Mouse (Mus musculus): ENCODE measurements around the gene Gm11492.
A peak's percentile ranks its signal among the peaks of the same experiment; 100 is the strongest.

The Gm11492 gene

DNA sequence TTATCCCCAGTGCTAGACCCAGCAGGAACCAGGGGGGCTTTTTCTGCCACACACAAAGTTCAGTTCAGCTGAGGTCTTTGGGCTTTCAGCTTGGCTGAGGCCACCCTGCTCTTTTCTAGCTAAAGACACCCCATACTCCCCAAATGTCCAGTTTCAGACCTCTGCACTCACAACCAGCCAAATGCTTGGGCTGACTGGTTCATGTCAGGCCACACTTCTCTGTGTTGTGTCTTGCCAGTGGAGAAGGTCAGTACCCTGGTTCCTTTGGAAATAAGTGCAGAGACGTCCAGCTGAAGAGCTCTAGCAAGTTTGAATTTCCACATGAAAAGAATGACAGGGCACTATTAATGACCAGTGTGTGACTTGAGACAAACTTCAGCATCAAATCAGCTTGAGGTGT, 13.3 kb downstream of the Gm11492 start:
- DNase-seq: no peak

DNA sequence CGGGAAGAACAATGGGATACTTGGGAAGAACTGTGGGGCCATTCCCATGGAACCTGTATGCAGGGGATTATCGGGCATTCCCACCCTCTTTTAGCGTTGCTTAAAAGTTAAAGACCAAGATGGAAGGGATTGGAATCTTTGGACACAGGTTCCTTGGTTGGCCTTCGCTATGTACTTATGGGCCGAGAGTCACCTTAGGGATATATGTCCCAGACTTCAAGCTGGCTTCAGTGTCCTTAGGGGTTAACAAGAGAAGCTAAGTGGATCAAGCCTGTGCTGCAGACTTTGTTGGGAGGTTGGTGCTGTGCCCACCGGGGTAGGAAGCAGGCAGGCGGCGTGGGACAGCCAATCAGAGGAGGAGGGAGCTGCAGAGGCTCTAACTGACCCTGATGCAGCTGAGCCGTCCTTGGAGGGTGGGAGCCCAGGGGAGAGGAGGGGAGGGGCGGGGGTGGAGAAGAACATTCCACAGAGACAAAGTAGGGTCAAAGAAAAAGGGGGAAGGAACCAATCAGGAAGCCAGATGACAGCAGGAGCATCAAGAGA, 14.2 kb downstream of the Gm11492 start:
- peak; percentile 70 for DNase-seq

GRCm38 (mm10) chr11:87581161-87581865, 14.9 kb downstream of the Gm11492 start:
- no peak for DNase-seq

GRCm38 (mm10) chr11:87581933-87582710, 15.7 kb downstream of the Gm11492 start:
- no peak for DNase-seq

DNA sequence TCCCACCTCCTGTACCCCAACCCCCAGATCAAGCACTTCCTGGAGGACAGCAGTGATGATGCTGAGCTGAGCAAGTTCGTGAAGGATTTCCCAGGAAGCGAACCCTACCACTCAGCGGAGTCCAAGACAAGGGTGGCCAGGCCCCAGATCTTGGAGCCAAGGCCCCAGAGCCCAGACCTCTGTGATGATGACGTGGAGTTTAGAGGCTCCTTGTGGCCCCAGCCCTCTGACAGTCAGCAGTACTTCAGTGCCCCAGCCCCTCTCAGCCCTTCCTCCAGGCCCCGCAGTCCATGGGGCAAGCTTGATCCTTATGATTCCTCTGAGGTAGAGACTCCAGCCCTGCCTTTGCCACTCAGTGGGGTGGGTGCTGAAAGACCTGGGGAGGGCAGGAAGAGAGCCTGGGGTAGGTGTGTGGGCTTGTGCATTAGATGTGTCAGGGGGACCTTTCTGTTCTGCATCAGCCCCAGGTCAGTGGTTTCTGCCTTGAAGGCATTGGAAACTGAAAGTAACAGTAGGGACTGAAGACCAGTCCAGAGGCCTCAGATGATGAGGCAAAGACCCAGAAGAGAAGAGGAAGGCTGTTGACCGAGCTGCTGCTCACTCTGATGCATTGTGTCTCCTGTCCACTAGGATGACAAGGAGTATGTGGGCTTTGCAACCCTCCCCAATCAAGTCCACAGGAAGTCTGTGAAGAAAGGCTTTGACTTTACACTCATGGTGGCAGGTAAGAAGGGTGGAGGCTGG, 17.0 kb downstream of the Gm11492 start:
- DNase-seq: no peak

DNA sequence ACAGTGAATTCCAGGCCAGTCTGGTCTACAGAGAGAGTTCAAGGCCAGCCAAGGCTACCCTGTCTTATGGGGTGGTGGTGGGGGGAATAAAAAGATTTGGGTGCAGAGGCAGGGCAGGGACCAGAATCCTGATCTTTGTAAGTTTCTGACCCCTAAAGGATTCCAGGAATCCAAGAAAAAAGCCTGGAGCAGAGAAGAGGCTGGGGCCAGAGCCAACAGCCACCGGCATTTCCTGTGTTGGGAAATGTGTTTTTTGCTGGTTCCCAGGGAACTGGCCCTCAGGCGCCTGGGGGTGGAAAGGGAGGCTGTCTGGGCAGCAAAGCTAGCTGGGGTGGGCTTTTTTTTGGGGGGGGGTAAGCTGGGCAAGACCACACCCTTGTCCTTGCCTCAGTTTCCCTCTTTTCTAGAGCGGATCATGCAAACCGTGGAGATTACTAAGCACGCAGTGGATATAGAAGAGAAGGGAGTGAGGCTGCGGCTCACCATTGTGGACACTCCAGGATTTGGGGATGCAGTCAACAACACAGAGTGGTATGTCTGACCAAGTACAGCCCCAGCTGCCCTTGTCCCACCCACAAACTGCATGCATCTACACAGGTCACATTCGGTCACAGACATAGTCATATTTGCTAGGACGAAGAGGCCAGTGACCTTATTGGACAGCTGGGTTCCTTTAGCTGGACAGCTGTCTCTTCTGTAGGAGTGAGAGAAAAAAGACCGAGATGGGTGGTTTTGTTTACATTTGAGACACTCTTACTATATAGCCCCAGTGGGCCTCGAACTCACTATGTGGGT, 18.5 kb downstream of the Gm11492 start:
- no peak for DNase-seq

DNA sequence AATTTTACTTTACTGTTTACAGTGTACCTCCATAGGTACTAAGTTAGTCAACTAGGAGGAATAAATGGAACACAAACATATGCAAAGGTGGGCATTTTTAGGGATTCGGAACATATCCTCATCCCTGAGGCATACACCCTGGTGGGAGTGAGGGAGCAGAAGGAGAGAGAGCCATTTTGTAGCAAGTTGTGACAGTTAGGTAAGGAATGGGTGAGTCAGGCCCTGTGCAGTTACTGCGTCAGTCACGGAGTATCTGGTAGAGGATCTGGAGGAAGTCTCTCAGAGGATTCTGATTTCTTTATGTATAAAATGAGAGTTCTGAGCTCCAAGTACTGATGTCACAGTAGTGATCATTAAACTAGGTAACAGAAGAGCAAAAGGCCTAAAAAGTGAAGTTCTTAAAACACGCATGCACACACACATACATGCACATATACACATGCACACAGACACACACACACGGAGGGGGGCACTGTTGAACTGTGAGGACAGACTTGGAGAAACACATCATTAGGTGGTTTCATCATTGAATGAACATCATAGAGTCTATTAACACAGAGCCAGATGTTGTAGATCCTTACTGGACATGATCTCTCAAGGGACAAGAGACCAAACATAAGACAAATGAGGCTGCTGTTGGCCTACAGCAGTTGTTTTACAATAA, 20.9 kb downstream of the Gm11492 start:
- no peak for DNase-seq

GRCm38 (mm10) chr11:87589605-87590004, 23.2 kb downstream of the Gm11492 start:
- DNase-seq: no peak

DNA sequence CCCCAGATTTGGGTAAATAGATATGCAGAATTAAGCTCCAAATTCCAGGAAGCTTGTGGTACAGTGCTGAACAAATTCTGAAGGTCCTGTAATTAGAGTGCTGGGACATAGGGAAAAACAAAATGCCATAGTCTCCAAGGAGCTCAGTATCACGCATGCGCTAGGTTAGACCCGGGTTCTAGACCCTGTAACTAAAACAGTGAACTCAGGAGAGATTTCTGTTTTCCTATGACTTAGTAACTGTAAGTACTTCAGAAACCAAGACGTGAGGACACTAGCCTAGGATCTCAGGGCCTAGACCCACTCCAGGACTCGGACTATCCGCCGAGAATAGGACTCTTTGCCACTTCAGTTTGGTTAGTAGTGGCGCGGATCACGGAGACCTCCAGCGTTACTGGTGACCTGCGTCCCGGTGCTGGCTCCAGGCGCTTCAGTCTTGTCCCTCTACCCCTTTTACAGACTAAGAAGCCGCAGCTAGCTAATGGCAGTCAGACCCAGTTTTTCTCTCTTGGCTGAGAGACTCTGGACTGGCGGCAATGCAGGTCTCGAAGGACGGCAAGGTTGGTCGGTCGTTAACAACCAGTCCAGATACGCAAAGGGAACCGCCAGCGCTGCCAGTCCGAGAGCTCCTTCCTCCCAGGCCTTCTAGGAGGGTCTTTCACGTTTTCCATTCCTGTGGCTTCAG, 24.5 kb downstream of the Gm11492 start:
- DNase-seq: no peak

DNA sequence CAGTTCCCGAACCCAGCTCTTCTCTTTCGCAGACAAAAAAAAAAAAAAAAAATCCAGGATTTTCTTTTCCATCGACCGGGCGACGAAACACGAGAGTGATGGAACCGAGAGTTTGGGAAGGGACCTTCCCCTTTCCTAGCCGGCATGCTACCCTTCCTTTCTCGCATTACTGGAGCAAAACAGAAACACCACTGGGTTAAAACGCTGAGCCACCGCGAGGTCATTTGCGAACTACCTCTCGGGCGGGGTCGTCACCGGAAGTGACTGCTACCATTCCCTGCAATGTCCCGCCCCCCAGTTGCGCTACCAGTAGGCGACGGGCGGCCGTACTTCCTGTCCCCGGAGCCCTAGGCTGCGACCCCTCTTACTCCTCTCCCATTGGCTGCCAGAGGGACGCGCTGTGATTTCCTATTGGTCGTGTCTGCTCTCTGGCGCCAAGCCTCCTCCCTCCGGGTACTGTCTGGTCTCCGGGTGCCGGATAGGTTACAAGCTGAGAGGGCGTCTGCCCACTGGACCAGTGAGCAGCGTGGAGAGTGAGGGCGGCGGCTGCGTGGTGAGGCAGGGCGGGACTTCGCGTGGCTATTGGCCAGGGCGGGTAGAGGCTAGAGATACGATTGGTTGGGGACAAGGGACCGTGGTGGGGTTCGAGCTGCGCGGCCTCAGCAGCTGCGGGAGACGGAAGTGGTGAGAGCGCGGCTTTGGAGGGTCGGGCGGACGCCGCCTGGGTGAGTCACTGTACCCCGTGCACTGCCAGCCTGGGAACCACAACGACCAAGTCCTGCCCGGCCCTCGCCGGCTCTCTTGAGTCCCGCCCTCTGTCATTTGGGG, 25.3 kb downstream of the Gm11492 start, which contains the start of gene Mtmr4:
TSS of gene Mtmr4 (plus strand) at position 637 of the 828 bp plus-strand sequence.
- DNase-seq: peak; percentile 100

DNA sequence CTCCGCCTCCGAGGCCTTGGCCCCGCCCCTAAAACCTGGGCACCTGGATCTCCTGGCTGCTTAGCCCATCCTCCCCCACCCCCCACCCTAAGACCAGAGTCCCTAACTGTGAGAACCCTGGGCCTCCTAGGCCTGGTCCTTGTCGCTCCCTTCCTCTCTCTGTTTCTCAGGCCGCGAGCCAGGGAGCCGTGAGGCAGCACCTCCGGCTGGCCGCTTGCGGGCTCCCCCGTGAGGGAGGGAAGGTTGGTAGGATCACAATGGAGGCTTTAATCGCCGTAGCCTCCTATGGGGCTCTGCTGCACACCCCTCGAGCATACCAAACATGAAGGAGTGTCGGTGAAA, 25.9 kb downstream of the Gm11492 start:
- DNase-seq: no peak

DNA sequence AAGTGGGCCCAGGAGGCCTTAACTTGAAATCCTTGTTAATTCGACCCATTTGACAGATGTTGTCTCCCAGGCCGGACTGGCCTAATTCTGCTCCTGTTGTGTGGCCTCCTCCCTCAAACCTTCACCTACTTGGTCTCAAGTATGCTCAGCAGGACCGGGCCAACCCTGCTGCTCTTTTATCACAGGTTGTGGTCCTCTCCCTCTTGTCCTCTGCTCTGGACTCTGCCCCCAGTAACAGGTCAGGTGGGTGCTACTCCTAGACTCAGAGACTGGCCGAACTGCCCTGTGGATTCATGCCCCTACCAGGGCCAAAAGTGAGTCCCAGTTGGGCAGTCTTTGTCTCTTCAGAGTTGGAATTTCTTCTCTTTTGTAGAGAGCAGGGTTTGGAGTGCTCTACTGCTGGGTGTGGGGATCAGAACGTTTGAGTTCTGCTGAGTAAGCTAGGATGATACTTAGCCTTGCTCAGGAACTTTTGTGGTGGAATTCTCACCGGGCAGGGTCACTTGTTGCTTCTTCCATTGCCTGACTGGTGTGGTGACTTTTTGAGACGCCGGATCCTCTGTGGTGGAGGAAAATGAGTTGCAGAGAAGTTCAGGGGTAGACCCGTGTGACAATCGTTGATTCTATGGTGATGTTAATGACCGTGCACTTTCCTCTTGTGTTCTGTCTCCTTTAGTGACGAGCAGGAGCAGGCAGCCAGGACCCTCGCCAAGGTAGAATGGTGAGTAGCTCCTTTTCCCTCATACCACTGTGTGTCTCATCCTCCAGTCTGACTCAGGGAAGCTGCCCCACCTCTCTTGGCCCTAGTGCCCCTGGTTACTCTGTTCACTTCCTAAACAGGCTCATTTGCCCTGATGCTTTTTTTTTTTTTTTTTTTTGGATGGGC, 26.5 kb downstream of the Gm11492 start:
- no peak for DNase-seq

DNA sequence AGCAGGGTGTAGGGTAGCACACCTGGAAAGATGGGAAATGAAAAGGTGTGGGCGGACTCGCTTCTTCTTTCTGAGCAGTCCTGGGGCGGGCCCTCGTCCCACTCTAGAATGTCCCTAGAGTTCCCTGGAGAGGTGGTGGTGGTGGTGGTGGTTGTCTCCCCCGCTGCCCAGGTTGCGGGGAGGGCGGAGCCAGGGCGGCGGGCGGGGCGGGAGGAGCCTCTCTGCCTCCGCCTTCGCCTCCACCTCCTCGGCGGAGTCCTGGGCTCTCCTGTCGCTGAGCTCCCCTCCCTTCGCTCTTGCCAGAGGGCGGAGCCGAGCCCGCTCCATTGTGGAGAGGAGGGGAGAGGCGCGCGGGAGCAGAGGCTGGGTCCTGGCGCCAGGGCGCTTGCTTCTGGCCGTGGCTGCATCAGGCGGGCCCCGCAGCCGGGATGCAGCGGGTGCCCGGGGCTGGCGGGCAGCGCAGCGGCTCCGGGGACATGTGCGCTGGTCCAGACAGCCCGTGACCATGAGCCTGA, 28.9 kb downstream of the Gm11492 start:
- peak; percentile 93 for DNase-seq

DNA sequence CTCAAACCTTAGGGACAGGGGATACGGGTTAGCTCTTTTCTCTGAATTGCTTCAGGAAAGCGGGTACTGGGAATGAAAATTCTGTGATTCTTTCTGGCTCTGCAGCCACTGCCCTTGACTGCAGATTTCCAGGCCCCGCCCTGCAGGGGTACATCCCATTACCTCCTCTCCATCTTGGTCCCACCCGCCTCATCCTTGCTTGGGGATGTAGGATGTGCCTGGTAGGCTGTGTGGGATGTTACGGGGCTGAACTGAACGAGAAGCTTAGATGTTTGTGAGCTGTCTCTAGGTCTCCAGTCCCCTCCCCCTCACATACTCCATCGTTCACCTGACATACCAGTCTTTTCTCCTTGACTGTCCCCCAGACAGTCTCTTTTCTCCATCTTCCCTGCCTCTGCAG, 29.5 kb downstream of the Gm11492 start:
- DNase-seq: no peak

GRCm38 (mm10) chr11:87596492-87596891, 30.0 kb downstream of the Gm11492 start:
- peak; percentile 47 for DNase-seq

GRCm38 (mm10) chr11:87597061-87597460, 30.6 kb downstream of the Gm11492 start:
- no peak for DNase-seq

DNA sequence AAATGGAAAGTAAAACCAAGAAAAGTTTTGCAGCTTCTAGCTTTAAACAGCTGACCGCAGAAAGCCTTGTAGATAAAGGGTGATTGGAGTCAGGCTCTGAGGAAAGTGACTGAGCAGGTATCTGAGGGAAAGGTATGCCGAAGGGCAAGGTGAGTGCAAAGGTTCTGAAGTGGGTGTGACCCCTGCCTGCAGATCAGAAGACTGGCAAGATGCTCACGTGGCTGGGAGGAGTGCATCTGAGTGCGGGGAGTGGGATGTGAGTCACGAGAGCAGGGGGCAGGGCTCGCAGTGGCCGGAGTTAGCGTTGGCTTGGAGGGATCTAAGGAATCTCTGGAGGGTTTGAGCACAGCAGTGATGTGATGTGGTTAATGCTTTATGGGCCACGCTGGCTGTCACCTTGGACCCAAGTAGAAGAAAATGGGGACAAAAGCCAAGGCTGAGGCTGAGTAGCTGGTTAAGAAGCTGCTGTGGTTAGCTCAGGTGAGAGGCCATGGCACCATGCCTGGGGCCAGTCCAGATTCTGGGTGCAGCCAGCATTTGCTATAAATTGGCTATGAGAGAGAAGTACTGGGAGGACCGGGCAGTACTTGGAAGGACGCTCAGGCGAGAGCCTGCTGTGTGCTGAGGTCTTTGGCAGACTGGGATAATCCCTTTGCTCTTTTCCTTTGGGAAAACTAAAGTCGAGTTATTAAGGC, 33.1 kb downstream of the Gm11492 start:
- no peak for DNase-seq

- DNase-seq: no peak
These were observed 33.9 kb downstream of the Gm11492 start for GRCm38 (mm10) chr11:87600322-87600853.
